Mouse (Mus musculus) layer of hippocampus, postnatal 25 days (tissue): ENCODE data around the gene Calm5. TPM values are rescaled to one million over a fixed set of nuclear protein-coding genes. Genes with fewer than 3 reads are reported as not detected.

ENCODE experiments used
- total RNA-seq, 2 experiments: library from RNA; stranded (reverse); gene quantifications; 2 replicates each; pipeline ENCODE4 v1.2.3; 2021

Calm5 gene
- total RNA-seq, 2 experiments from 2014 or later = not detected

Other genes starting within 250 kb of the Calm5 start
- 10 to 100 TPM; 22.3 to 29.4 TPM for gene Fam208b, start 243.1 kb upstream of the Calm5 start, total RNA-seq
- gene Asb13, start 220.1 kb upstream of the Calm5 start, total RNA-seq = 10 to 100 TPM; 28.0 to 34.8 TPM
- gene Calml3, start 49.9 kb upstream of the Calm5 start, total RNA-seq = not detected
- gene Calm4, start 16.4 kb upstream of the Calm5 start, total RNA-seq = not detected
- 10 to 100 TPM; 33.0 to 38.2 TPM for gene Net1, start 64.0 kb downstream of the Calm5 start, total RNA-seq
- not detected for gene Tubal3, start 64.1 kb downstream of the Calm5 start, total RNA-seq
- not detected for gene Ucn3, start 91.2 kb downstream of the Calm5 start, total RNA-seq
- 1 to 10 TPM; 1.1 TPM for gene Akr1c14, start 194.8 kb downstream of the Calm5 start, total RNA-seq